Mouse (Mus musculus) bone marrow, adult 2 months (tissue): ENCODE data around the gene 9130213A22Rik.

Source experiments
- CTCF ChIP-seq: fragments of 200-500 bp; IDR thresholded peaks from 2 replicates; pipeline ENCODE4 v1.5.1; 2011; ENCODE audit warnings: low read length, control low read depth; ENCODE audit not compliant: control insufficient read depth, insufficient read depth
- POLR2A ChIP-seq: fragments of 200-500 bp; IDR thresholded peaks from 2 replicates; pipeline ENCODE4 v1.6.1; 2011; ENCODE audit warnings: low read depth, mild to moderate bottlenecking, control low read depth, low read length, borderline replicate concordance; ENCODE audit not compliant: control insufficient read depth

GRCm38 (mm10) chr11:69087082-69087481 lies 35.3 kb downstream of the 9130213A22Rik start:
- TF ChIP-seq CTCF (no peak), POLR2A (no peak)
